Mouse (Mus musculus): ENCODE data around the gene Snph. TPM values are rescaled to one million over a fixed set of nuclear protein-coding genes. Genes with fewer than 3 reads are reported as not detected.

Gene Snph
- total and polyA plus RNA-seq, 3 experiments = not detected

DNA sequence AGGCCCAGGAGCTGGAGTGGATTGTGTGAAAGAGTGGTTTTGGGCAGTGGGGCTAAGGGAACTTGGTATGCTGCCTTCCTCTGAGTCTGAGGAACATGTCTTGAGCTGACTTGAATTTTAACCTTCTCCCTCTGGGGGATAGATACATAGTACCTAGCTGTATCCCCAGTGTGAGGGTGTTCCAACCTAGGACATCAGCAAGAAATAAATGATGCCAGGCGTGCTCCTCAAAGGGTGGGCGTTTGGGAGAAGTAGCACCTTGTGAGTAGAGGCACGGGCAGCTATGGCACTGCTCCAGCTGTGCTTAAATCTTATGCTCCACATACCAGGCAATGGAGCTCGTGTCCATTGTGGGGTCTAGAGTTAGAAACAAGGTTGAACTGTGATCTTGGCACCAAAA, 85.8 kb downstream of the Snph start:
- TF ChIP-seq GABPA (IDR thresholded peaks at IDR 0.05; ENCODE audit: insufficient replicate concordance, low read depth, low read length) = no peak
- no peak for TF ChIP-seq ZC3H11A (IDR thresholded peaks at IDR 0.05; ENCODE audit: low read depth, low read length)
- no peak for TF ChIP-seq JUN (IDR thresholded peaks at IDR 0.05; ENCODE audit: insufficient read depth, low read depth, low read length)
- no peak for TF ChIP-seq CHD1 (IDR thresholded peaks at IDR 0.05; ENCODE audit: low read depth, low read length)
- TF ChIP-seq RCOR1 (conservative IDR thresholded peaks at IDR 0.05; ENCODE audit: low read depth, low read length) = no peak
- no peak for TF ChIP-seq TBP (conservative IDR thresholded peaks at IDR 0.05; ENCODE audit: low read depth, low read length)
- TF ChIP-seq POLR2A (IDR thresholded peaks at IDR 0.05; ENCODE audit: low read depth, low read length) = no peak
- TF ChIP-seq SMC3 (IDR thresholded peaks at IDR 0.05; ENCODE audit: low read depth, low read length) = no peak
- TF ChIP-seq IRF4 (IDR thresholded peaks at IDR 0.05; ENCODE audit: low read depth, low read length) = no peak
- no peak for TF ChIP-seq ELF1 (IDR thresholded peaks at IDR 0.05; ENCODE audit: low read depth, low read length)
- TF ChIP-seq MYC (IDR thresholded peaks at IDR 0.05; ENCODE audit: low read depth, low read length) = no peak
- no peak for TF ChIP-seq MAX (IDR thresholded peaks at IDR 0.05; ENCODE audit: low read length)
- TF ChIP-seq USF2 (conservative IDR thresholded peaks at IDR 0.05; ENCODE audit: low read depth, low read length) = no peak
- TF ChIP-seq CHD2 (IDR thresholded peaks at IDR 0.05; ENCODE audit: low read length) = no peak
- TF ChIP-seq POLR2AphosphoS2 (IDR thresholded peaks at IDR 0.05; ENCODE audit: low read depth, low read length) = no peak
- H3K4me3 ChIP-seq (replicated peaks in 1 of 3; ENCODE audit: low read depth in 2 of 3, low read length in 2 of 3, poor library complexity in 1 of 3) = no peak overlapping the region
- dilution Hi-C loops (cut with MboI; ENCODE audit: extremely low pct_ligation_motif_present, extremely low pct_unique_long_range_greater_than_20kb, low sequenced_read_pairs) (no loop called here), in situ Hi-C loops (cut with MboI; ENCODE audit: low pct_ligation_motif_present, low pct_unique_long_range_greater_than_20kb, low sequenced_read_pairs) (no loop called here)
- no peaks in the 10 kb centered on the region for H3K9me3 ChIP-seq (replicated peaks; ENCODE audit: low read length)
- H3K4me1 ChIP-seq (ENCODE audit: control insufficient read depth in 1 of 2, insufficient read depth in 2 of 2) = peaks cover 41 to 78% of the 10 kb centered on the region in 2 experiments
- no peak for DNase-seq (ENCODE audit: extremely low read depth)
- H3K9ac ChIP-seq (ENCODE audit: insufficient read depth, low read depth) = no peak overlapping the region
- peak overlapping the region; percentile 15; the same call in 1 of the 2 replicates for H3K27ac ChIP-seq (ENCODE audit: insufficient read depth, low read depth)
- peaks cover 44 to 77% of the 10 kb centered on the region in 2 experiments for H3K36me3 ChIP-seq (replicated peaks in 1 of 2; ENCODE audit: control insufficient read depth in 1 of 2, insufficient read depth in 1 of 2, low read length in 1 of 2)
- no peaks in the 10 kb centered on the region for H3K27me3 ChIP-seq (replicated peaks)
- H3K4me2 ChIP-seq (ENCODE audit: insufficient read depth, low read depth, poor library complexity, severe bottlenecking) = no peak overlapping the region
- H3K79me2 ChIP-seq (replicated peaks; ENCODE audit: control insufficient read depth, extremely low read depth, insufficient read depth, poor library complexity, severe bottlenecking) = peaks cover 82% of the 10 kb centered on the region

DNA sequence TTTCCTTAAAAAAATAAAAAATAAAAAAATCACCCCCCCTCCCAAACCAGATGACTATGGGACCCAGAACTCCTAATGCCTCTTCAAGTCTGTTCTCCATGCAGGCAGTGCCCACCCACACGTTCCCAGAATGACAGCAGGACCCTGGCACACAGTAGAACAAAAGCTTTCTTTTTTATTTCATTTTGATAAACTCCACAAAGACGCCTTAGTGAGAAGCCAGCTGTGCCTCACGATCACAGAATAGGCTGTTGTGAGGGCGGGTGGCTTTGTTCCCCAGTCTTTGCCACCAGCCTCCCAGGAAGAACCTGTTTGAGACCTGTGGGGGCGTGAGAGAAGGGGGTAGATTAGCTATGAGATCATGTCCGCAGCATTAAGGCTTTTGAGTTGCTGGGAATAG, 87.7 kb downstream of the Snph start:
- peak overlapping the region in 1 of 3 experiments; percentile 2 for H3K4me3 ChIP-seq (replicated peaks in 1 of 3; ENCODE audit: low read depth in 2 of 3, low read length in 2 of 3, poor library complexity in 1 of 3)
- peak overlapping the region; percentile 72; the same call in 1 of the 2 replicates for H3K4me2 ChIP-seq (ENCODE audit: insufficient read depth, low read depth, poor library complexity, severe bottlenecking)
- no peak overlapping the region for H3K27ac ChIP-seq (ENCODE audit: insufficient read depth, low read depth)
- peaks cover 31 to 59% of the 10 kb centered on the region in 2 experiments for H3K36me3 ChIP-seq (replicated peaks in 1 of 2; ENCODE audit: control insufficient read depth in 1 of 2, insufficient read depth in 1 of 2, low read length in 1 of 2)
- peaks cover 67% of the 10 kb centered on the region for H3K79me2 ChIP-seq (replicated peaks; ENCODE audit: control insufficient read depth, extremely low read depth, insufficient read depth, poor library complexity, severe bottlenecking)
- dilution Hi-C loops (cut with MboI; ENCODE audit: extremely low pct_ligation_motif_present, extremely low pct_unique_long_range_greater_than_20kb, low sequenced_read_pairs) (no loop called here), in situ Hi-C loops (cut with MboI; ENCODE audit: low pct_ligation_motif_present, low pct_unique_long_range_greater_than_20kb, low sequenced_read_pairs) (no loop called here)
- peaks cover 36 to 71% of the 10 kb centered on the region in 2 experiments for H3K4me1 ChIP-seq (ENCODE audit: control insufficient read depth in 1 of 2, insufficient read depth in 2 of 2)
- H3K27me3 ChIP-seq (replicated peaks) = no peaks in the 10 kb centered on the region
- no peaks in the 10 kb centered on the region for H3K9me3 ChIP-seq (replicated peaks; ENCODE audit: low read length)
- DNase-seq (ENCODE audit: extremely low read depth) = no peak
- TF ChIP-seq GABPA (IDR thresholded peaks at IDR 0.05; ENCODE audit: insufficient replicate concordance, low read depth, low read length) (no peak), ZNF384 (IDR thresholded peaks at IDR 0.05; ENCODE audit: low read depth, low read length) (no peak), MAZ (IDR thresholded peaks at IDR 0.05; ENCODE audit: low read depth, low read length) (no peak), JUN (IDR thresholded peaks at IDR 0.05; ENCODE audit: insufficient read depth, low read depth, low read length) (no peak), NELFE (IDR thresholded peaks at IDR 0.05; ENCODE audit: low read depth, low read length) (no peak), MXI1 (IDR thresholded peaks at IDR 0.05; ENCODE audit: low read depth, low read length) (no peak), BHLHE40 (IDR thresholded peaks at IDR 0.05; ENCODE audit: low read depth, low read length) (no peak)
- H3K9ac ChIP-seq (ENCODE audit: insufficient read depth, low read depth) = peak overlapping the region; percentile 7; the same call in 1 of the 2 replicates

All from CH12.LX (cell line).